Mouse (Mus musculus): ENCODE measurements at regions not wholly inside any gene's neighbourhood (a gene's known extent, or its start where the extent isn't known, plus 50 kb on each side); places are given as distances from the start of the nearest gene placed in this dataset.

- TF ChIP-seq CTCF (IDR thresholded peaks at IDR 0.05; ENCODE audit: low read depth, low read length) (no peak), POLR2A (IDR thresholded peaks at IDR 0.05; ENCODE audit: borderline replicate concordance, low read depth, low read length) (no peak)
These were observed 437.6 kb upstream of the Id2 start for GRCm38 (mm10) chr12:25534620-25534950.

Measured in bone marrow macrophage, adult 2 months (primary cell).